Mouse (Mus musculus) limb, embryonic 12.5 days (tissue): ENCODE measurements around the gene Cd68. TPM values are rescaled to one million over a fixed set of nuclear protein-coding genes. Genes with fewer than 3 reads are reported as not detected.
A peak's percentile ranks its signal among the peaks of the same experiment; 100 is the strongest.
"Not testable (repeated sequence)": the region's sequence is repeated elsewhere in the genome, so short reads cannot be mapped to it uniquely, and the experiment has no call there.

ENCODE experiments used
- ATAC-seq: fragments of 200-750 bp; cut with Nextera tagmentation; 2 replicates; pipeline ENCODE4 v1.8.0; 2017; ENCODE audit warnings: low read depth, moderate TSS enrichment; ENCODE audit not compliant: insufficient number of reproducible peaks, insufficient read depth, low FRiP score, low TSS enrichment
- H3K27ac ChIP-seq: fragments of 300-500 bp; sonication (generic); 2 replicates; pipeline ENCODE4 v1.5.1; 2016; ENCODE audit warnings: mild to moderate bottlenecking, moderate library complexity
- H3K27me3 ChIP-seq: fragments of 300-500 bp; sonication (generic); 2 replicates; pipeline ENCODE4 v1.6.1; 2016; ENCODE audit warnings: mild to moderate bottlenecking, moderate library complexity
- H3K36me3 ChIP-seq: fragments of 300-500 bp; sonication (generic); 2 replicates; pipeline ENCODE4 v1.6.1; 2016; ENCODE audit warnings: mild to moderate bottlenecking, moderate library complexity
- H3K4me1 ChIP-seq: fragments of 300-500 bp; sonication (generic); replicated peaks from 2 replicates; pipeline ENCODE4 v1.6.1; 2016
- H3K4me2 ChIP-seq: fragments of 300-500 bp; sonication (generic); 2 replicates; pipeline ENCODE4 v1.6.1; 2016; ENCODE audit warnings: mild to moderate bottlenecking, moderate library complexity
- H3K4me3 ChIP-seq: fragments of 300-500 bp; sonication (generic); replicated peaks from 2 replicates; pipeline ENCODE4 v1.5.1; 2016; ENCODE audit warnings: mild to moderate bottlenecking
- H3K9ac ChIP-seq: fragments of 300-500 bp; sonication (generic); replicated peaks from 2 replicates; pipeline ENCODE4 v1.6.1; 2016; ENCODE audit warnings: mild to moderate bottlenecking, moderate library complexity
- H3K9me3 ChIP-seq: fragments of 300-500 bp; sonication (generic); 2 replicates; pipeline ENCODE4 v1.6.1; 2016; ENCODE audit warnings: mild to moderate bottlenecking, moderate library complexity
- WGBS: fragments of 180-500 bp; shearing (Covaris S2); methylation state at CpG from one replicate; pipeline ENCODE4 v1.1.7; 2016; 5-methylcytosine and 5-hydroxymethylcytosine counted together
- polyA plus RNA-seq: library from polyadenylated mRNA; unstranded; fragments of >200 nt; fragmentation: Nextera tagmentation; extraction: Ambion mirVana; gene quantifications from 2 replicates; pipeline ENCODE4 v1.2.1, GENCODE M21; 2016

Gene Cd68
- polyA plus RNA-seq, 1 experiment from 2014 or later: 5.9 TPM

DNA sequence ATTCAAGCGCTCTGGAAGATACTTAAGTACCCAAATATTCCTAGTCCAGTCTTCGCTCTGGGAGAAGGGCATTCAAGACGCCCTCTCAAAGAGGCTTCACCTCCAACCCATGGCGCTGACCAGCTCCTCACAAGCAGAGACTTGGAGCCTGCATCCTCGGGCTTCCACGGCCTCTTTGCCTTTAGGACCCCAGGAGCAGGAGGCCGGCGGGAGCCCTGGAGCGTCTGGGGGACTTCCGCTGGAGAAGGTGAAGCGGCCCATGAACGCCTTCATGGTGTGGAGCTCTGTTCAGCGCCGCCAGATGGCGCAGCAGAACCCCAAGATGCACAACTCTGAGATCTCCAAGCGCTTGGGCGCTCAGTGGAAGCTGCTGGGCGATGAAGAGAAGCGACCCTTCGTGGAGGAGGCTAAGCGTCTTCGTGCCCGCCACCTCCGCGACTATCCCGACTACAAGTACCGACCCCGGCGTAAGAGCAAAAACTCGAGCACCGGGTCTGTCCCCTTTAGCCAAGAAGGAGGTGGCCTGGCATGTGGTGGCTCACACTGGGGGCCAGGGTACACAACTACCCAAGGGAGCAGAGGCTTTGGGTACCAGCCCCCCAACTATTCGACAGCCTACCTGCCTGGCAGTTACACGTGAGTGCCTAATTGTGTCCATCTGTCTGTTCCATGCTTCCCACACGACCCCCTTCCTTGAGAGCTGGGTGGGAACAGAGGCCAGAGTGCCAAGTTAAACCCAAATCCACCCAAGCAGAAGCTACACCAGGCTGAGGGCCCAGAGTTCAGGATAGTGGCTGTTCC, 10.5 kb downstream of the Cd68 start, which contains the start of gene Sox15:
TSS of gene Sox15 (plus strand) at position 51 of the 801 bp plus-strand sequence.
- H3K36me3 ChIP-seq: peaks cover 76% of the 10 kb centered on the region
- H3K4me3 ChIP-seq: no peak within 1 kb of the TSS
- ATAC-seq: peak; percentile 57; the same call in 1 of the 2 replicates
- H3K27me3 ChIP-seq: no peaks in the 10 kb centered on the region
- WGBS: 20% methylated on average over 34 of the region's 34 CpGs
- H3K27ac ChIP-seq: peak within 1 kb of the TSS; percentile 73
- H3K9me3 ChIP-seq: no peaks in the 10 kb centered on the region
- H3K4me1 ChIP-seq: peaks cover 28% of the 10 kb centered on the region
- peak within 1 kb of the TSS; percentile 20 for H3K4me2 ChIP-seq
- no peak within 1 kb of the TSS for H3K9ac ChIP-seq

DNA sequence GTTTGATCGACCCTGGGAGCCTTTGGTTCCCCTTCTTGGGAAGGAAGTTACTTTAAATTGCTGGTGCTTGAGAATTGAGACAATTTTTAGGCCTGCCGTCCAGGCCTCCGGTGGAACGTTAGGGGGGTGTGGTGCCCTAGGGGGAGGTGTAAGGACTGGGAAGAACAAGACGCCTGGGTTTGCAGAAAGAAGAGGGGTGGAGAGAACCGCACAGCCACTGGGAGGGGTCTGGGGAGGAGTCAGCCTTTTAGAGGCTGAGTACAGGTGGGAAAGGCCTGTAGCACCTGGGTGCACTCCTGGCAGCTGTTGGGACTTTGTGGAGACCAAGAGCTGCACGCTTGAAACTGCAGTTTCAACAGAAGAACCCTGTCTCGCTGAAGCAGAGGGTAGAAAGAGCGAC, 11.2 kb downstream of the Cd68 start:
- no peaks in the 10 kb centered on the region for H3K27me3 ChIP-seq
- peak overlapping the region; percentile 73 for H3K27ac ChIP-seq
- ATAC-seq: no peak
- no peak overlapping the region for H3K9ac ChIP-seq
- WGBS: 32% methylated on average over 9 of the region's 9 CpGs
- H3K36me3 ChIP-seq: peaks cover 83% of the 10 kb centered on the region
- no peak overlapping the region for H3K4me2 ChIP-seq
- no peaks in the 10 kb centered on the region for H3K9me3 ChIP-seq
- no peak overlapping the region for H3K4me3 ChIP-seq
- H3K4me1 ChIP-seq: peaks cover 28% of the 10 kb centered on the region

DNA sequence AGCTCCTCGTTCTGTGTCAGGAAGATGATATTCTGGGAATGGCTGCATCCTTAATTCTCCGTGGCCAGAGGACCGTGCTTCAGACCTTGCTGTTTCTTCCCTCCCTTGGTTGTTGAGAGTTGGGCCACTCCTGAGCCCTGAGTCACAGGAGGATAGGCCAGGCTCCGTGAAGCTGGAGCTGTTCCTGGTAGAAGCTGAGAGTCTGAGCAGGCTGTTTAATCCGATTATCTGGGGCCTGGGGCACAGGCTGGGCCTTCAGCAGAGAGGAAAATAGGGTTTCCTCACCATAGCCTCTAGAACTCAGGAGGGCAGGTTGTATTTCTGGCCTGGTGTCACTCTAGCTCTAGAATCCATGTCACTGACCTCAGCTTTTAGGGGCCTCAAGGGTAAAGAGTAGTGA, 12.6 kb downstream of the Cd68 start:
- 71% methylated on average over 5 of the region's 5 CpGs for WGBS
- Histone ChIP-seq H3K4me1 (peaks cover 28% of the 10 kb centered on the region), H3K4me3 (no peak overlapping the region), H3K9ac (no peak overlapping the region), H3K27ac (peak overlapping the region; percentile 45; the same call in 1 of the 2 replicates), H3K27me3 (no peaks in the 10 kb centered on the region), H3K9me3 (no peaks in the 10 kb centered on the region), H3K36me3 (peaks cover 85% of the 10 kb centered on the region), H3K4me2 (no peak overlapping the region)
- no peak for ATAC-seq

DNA sequence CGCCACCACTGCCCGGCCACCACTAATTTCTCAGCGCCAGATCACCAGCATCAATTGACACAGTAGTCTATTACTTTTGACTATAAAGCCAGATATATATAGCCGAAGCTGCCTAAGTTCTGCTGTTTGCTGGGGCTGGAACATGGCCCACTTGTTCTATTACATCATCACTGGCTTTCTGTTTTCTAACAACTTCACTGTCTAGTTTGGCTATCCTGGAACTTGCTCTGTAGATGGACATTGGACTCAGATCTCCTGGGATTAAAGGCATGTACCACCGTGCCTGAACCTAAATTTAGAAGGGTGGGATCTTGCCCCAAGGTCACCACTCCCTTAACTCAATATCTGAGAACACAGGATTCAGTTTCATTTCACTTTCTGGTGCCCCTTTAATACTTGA, 20.1 kb downstream of the Cd68 start:
- 93% methylated on average over 5 of the region's 5 CpGs for WGBS
- H3K9ac ChIP-seq: no peak overlapping the region
- no peaks in the 10 kb centered on the region for H3K4me1 ChIP-seq
- H3K9me3 ChIP-seq: no peaks in the 10 kb centered on the region
- H3K36me3 ChIP-seq: peaks cover 99% of the 10 kb centered on the region
- no peaks in the 10 kb centered on the region for H3K27me3 ChIP-seq
- no peak overlapping the region for H3K4me3 ChIP-seq
- H3K4me2 ChIP-seq: no peak overlapping the region
- no peak overlapping the region for H3K27ac ChIP-seq
- ATAC-seq: no peak

GRCm38 (mm10) chr11:69635471-69635870, 30.5 kb downstream of the Cd68 start:
- H3K27ac ChIP-seq: no peak overlapping the region
- peaks cover 41% of the 10 kb centered on the region for H3K36me3 ChIP-seq
- WGBS: 87% methylated on average over 3 of the region's 3 CpGs
- H3K9ac ChIP-seq: no peak overlapping the region
- no peaks in the 10 kb centered on the region for H3K27me3 ChIP-seq
- peak overlapping the region; percentile 83 for H3K4me2 ChIP-seq
- no peak overlapping the region for H3K4me3 ChIP-seq
- ATAC-seq: no peak
- H3K4me1 ChIP-seq: peaks cover 22% of the 10 kb centered on the region
- no peaks in the 10 kb centered on the region for H3K9me3 ChIP-seq

DNA sequence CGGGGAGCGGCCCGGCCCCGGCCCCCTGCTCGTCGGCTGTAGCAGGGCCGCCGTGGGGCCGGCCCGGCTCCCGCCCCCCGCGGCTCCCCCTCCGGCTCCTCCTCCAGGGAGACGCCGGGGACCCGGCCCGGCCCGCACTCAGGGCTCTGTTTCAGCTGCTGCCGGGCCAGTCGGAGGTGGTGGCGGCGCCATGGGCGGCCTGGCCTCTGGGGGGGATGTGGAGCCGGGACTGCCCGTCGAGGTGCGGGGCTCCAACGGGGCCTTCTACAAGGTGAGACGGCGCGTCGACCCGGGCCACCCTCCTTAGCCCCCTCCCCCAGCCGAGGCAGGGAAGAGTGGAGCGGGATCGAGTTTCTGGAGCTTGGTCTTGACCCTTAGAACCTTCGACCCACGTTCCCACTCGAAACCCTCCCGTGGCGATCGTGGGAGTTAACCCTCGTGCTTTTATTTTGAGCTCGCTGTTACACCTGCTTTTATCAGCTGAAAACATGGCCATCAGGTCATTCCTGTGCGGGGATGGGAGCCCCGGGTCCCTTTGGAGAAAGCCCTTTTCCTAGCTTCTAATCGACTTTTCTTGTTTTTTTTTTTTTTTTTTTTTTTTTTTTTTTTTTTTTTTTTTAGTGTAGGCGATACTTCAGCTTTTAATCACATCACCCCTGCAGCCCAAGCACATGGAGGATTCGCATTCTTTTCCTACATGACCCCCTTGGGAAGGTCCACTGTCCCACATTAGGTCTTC, 32.7 kb downstream of the Cd68 start:
- peak overlapping the region; percentile 97 for H3K27ac ChIP-seq
- H3K4me3 ChIP-seq: peak overlapping the region; percentile 99
- peaks cover 24% of the 10 kb centered on the region for H3K36me3 ChIP-seq
- H3K4me2 ChIP-seq: peak overlapping the region; percentile 83
- H3K9me3 ChIP-seq: no peaks in the 10 kb centered on the region
- peak overlapping the region; percentile 99 for H3K9ac ChIP-seq
- H3K4me1 ChIP-seq: peaks cover 22% of the 10 kb centered on the region
- peak; percentile 18; the same call in 1 of the 2 replicates for ATAC-seq
- under 1% methylated on average over 36 of the region's 50 CpGs for WGBS
- H3K27me3 ChIP-seq: no peaks in the 10 kb centered on the region

DNA sequence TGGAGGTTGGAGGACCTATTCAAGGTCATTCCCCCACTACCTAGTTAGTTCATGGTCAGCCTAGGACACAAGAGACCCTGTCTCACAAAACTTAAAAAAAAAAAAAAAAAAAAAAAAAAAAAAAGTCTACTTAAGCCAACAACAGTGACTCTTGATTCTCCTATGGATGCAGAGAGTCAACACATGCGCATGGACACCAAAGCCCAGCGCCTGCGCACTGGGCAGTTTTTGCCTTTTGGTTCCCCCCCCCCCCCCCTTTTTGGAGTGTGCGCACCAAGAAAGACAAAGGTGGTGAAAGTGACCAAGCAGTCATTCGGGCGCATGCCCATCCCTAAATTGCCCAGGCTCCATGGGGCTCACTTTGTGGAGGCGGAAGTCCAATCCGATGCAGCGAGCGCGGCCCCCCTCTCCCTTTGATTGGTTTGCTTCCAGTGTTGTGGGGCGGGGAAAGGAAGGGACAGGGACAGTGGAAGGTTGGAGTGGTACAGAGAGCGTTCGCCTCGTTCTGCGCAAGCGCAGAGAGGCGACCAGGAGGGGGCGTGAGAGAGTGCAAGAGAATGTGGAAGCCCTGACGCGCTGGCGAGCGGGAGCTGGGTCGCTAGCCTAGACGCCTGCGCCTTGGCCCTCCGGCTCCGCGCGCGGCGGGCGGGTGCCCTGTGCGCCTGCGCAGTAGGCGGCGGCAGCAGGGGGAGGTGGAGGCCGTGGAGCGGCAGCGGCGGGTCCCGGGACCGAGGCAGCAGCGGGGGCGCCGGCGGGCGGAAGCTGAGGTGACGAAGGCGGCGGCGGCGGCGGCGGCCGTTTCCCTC, 33.5 kb downstream of the Cd68 start, which contains the start of gene Fxr2:
TSS of gene Fxr2 (plus strand) at position 707 of the 806 bp plus-strand sequence.
- Histone ChIP-seq H3K4me1 (peaks cover 22% of the 10 kb centered on the region), H3K27me3 (no peaks in the 10 kb centered on the region), H3K4me2 (peak within 1 kb of the TSS; percentile 83), H3K9me3 (no peaks in the 10 kb centered on the region), H3K9ac (peak within 1 kb of the TSS; percentile 99), H3K27ac (peak within 1 kb of the TSS; percentile 97), H3K36me3 (peaks cover 18% of the 10 kb centered on the region), H3K4me3 (peak within 1 kb of the TSS; percentile 99)
- 1% methylated on average over 45 of the region's 56 CpGs for WGBS
- peak; percentile 99 for ATAC-seq

GRCm38 (mm10) chr11:69629802-69630201, 36.2 kb downstream of the Cd68 start:
- Histone ChIP-seq H3K27me3 (no peaks in the 10 kb centered on the region), H3K9ac (no peak overlapping the region), H3K4me2 (no peak overlapping the region), H3K4me1 (peaks cover 10% of the 10 kb centered on the region), H3K9me3 (no peaks in the 10 kb centered on the region), H3K36me3 (peaks cover 2% of the 10 kb centered on the region; the same call in 1 of the 2 replicates), H3K27ac (no peak overlapping the region), H3K4me3 (no peak overlapping the region)
- WGBS: 70% methylated on average over 1 of the region's 1 CpGs
- no peak for ATAC-seq

DNA sequence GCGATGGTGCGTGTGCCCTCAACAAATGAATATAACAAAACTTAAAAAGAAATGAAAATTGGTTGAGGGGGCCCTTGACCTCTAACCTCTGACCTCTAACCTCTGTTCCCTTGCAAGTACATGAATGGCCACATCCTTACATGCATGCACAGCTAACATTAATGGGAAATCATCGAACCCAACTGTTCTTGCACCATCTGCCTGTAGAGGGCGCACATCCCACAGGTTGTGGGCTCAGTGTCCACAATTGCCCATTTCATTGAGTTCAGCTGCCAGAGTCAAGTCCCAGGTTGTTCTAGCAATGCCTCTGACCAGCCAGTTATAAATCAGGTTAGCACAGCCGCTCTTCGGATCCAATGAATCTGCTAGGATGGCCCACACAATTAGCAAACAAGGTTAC, 37.7 kb downstream of the Cd68 start:
- H3K9me3 ChIP-seq: no peaks in the 10 kb centered on the region
- H3K4me1 ChIP-seq: no peaks in the 10 kb centered on the region
- no peaks in the 10 kb centered on the region for H3K27me3 ChIP-seq
- ATAC-seq: no peak
- 39% methylated on average over 6 of the region's 6 CpGs for WGBS
- 0 out of 2 replicates have a peak, but pooled peaks cover 3% of the 10 kb centered on the region for H3K36me3 ChIP-seq
- H3K4me3 ChIP-seq: no peak overlapping the region
- no peak overlapping the region for H3K9ac ChIP-seq
- H3K4me2 ChIP-seq: no peak overlapping the region
- no peak overlapping the region for H3K27ac ChIP-seq

GRCm38 (mm10) chr11:69624339-69624738, 41.6 kb downstream of the Cd68 start:
- ATAC-seq, H3K9me3 ChIP-seq, H3K27me3 ChIP-seq, H3K9ac ChIP-seq, H3K4me2 ChIP-seq, H3K27ac ChIP-seq, H3K4me3 ChIP-seq, H3K36me3 ChIP-seq, H3K4me1 ChIP-seq: not testable (repeated sequence)
- WGBS: 77% methylated on average over 2 of the region's 2 CpGs
